Mouse (Mus musculus) kidney, postnatal 0 days (tissue): ENCODE data around the gene Dst. TPM values are rescaled to one million over a fixed set of nuclear protein-coding genes. Genes with fewer than 3 reads are reported as not detected.
A peak's percentile ranks its signal among the peaks of the same experiment; 100 is the strongest.

Experiments used
- ATAC-seq: fragments of 200-750 bp; cut with Nextera tagmentation; replicated peaks from 2 replicates; pipeline ENCODE4 v1.8.0; 2017; ENCODE audit warnings: low read depth, moderate number of reproducible peaks, moderate TSS enrichment, moderate library complexity; ENCODE audit not compliant: low FRiP score
- DNase-seq: peaks from one replicate; pipeline ENCODE4 v3.0.0-alpha.2; 2016; ENCODE audit warnings: low spot score
- H3K27ac ChIP-seq: fragments of 300-500 bp; sonication (generic); 2 replicates; pipeline ENCODE4 v1.5.1; 2014; ENCODE audit warnings: mild to moderate bottlenecking
- H3K27me3 ChIP-seq: fragments of 300-500 bp; sonication (generic); 2 replicates; pipeline ENCODE4 v1.6.1; 2014; ENCODE audit warnings: low read length, mixed read lengths; ENCODE audit not compliant: insufficient read depth
- H3K36me3 ChIP-seq: fragments of 300-500 bp; sonication (generic); 2 replicates; pipeline ENCODE4 v1.6.1; 2014; ENCODE audit warnings: low read length, mixed read lengths; ENCODE audit not compliant: insufficient read depth
- H3K4me1 ChIP-seq: fragments of 300-500 bp; sonication (generic); replicated peaks from 2 replicates; pipeline ENCODE4 v1.6.1; 2014; ENCODE audit warnings: antibody characterized with exemption, low read length, mixed read lengths; ENCODE audit not compliant: insufficient read depth
- H3K4me2 ChIP-seq: fragments of 300-500 bp; sonication (generic); 2 replicates; pipeline ENCODE4 v1.6.1; 2014; ENCODE audit warnings: mild to moderate bottlenecking, low read length, moderate library complexity, mixed read lengths
- H3K4me3 ChIP-seq: fragments of 300-500 bp; sonication (generic); replicated peaks from 2 replicates; pipeline ENCODE4 v1.5.1; 2014; ENCODE audit warnings: low read depth, low read length
- H3K9ac ChIP-seq: fragments of 300-500 bp; sonication (generic); 2 replicates; pipeline ENCODE4 v1.6.1; 2014; ENCODE audit warnings: low read depth, low read length
- H3K9me3 ChIP-seq: fragments of 300-500 bp; sonication (generic); replicated peaks from 2 replicates; pipeline ENCODE4 v1.6.1; 2016; ENCODE audit warnings: low read length, inconsistent platforms, mixed read lengths
- CTCF ChIP-seq: IDR thresholded peaks from 2 replicates; pipeline ENCODE4 v1.5.1; 2016; ENCODE audit warnings: antibody characterized with exemption, low read depth, mild to moderate bottlenecking, moderate library complexity
- WGBS: fragments of 180-500 bp; shearing (Covaris S2); extraction: QIAGEN DNeasy Blood & Tissue Kit; methylation state at CpG from one replicate; pipeline ENCODE4 v1.1.7; 2014; 5-methylcytosine and 5-hydroxymethylcytosine counted together
- polyA plus RNA-seq: library from polyadenylated mRNA; unstranded; fragments of >200 nt; fragmentation: Nextera tagmentation; extraction: Ambion mirVana; gene quantifications from 2 replicates; pipeline ENCODE4 v1.2.1, GENCODE M21; 2015

Dst gene
- polyA plus RNA-seq, 1 experiment from 2014 or later, result 22.4 TPM

DNA sequence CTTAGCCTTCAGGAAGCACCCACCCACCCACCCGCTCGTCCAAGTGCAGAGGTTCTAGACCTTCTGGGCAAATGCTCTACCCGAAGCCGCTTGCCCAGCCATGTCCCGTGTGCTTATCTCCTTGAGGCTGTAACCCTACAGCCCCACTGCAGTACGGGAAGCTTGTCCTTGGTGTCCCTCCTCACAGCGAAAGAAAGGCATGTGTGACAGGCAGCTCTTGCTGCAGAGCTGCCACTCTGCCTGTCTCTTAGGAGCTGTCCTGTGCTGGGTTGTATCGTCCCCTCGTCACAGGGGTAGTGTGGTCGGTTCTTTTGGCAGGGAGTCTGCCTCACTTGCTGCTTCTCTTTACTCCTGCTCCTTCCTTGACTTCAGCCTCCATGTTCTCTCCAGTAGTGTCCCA, 249.7 kb downstream of the Dst start:
- DNase-seq, result no peak
- Histone ChIP-seq H3K9me3 (no peaks in the 10 kb centered on the region), H3K9ac (no peak overlapping the region), H3K36me3 (0 out of 2 replicates have a peak, but pooled peaks cover 5% of the 10 kb centered on the region), H3K27ac (no peak overlapping the region), H3K27me3 (no peaks in the 10 kb centered on the region), H3K4me3 (no peak overlapping the region), H3K4me2 (no peak overlapping the region), H3K4me1 (no peaks in the 10 kb centered on the region)
- TF ChIP-seq CTCF, result no peak
- 83% methylated on average over 10 of the region's 10 CpGs for WGBS
- no peak for ATAC-seq

DNA sequence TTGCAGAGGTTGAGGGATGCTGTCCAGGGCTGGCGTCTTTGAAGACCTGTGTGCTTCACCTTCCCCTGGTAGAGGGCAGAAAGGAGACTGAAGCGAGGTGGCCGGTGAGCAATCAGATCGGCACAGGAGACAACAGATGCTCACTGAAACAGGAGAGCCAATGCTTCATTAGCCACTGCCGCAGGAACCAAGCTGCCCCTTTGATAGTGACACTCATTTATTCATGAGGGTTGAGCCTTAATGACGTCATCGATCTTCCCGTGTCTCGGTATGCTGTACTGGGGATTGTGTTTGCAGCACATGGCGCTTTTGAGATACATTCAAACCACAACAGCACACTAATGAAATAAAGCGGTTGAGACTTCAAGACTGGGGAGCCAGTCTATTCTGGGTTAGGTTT, 250.8 kb downstream of the Dst start:
- no peaks in the 10 kb centered on the region for H3K9me3 ChIP-seq
- ATAC-seq, result no peak
- peak; percentile 12 for DNase-seq
- H3K4me1 ChIP-seq, result no peaks in the 10 kb centered on the region
- no peak overlapping the region for H3K4me2 ChIP-seq
- H3K9ac ChIP-seq, result no peak overlapping the region
- no peak for TF ChIP-seq CTCF
- H3K36me3 ChIP-seq, result 0 out of 2 replicates have a peak, but pooled peaks cover 5% of the 10 kb centered on the region
- H3K4me3 ChIP-seq, result no peak overlapping the region
- no peaks in the 10 kb centered on the region for H3K27me3 ChIP-seq
- WGBS, result 64% methylated on average over 11 of the region's 11 CpGs
- H3K27ac ChIP-seq, result no peak overlapping the region

DNA sequence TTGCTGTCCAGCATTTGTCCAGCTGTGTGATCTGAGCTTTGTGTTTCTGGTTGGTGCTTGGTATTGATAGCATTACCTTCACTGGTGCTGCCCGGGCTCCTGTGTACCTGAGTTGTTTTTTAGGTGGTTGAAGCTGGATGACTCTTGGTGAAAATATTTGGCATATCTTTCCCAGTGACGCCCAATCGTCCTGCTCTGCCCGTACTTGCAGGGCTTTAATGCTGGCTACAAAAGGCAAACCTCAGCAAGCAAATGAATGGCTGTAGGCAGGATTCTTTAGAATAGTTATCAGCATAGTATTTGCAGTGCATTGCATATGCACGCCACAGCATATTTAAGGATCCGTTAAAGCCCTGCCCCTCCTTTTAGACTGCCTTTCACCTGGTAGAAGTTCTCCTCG, 251.9 kb downstream of the Dst start:
- Histone ChIP-seq H3K27ac (no peak overlapping the region), H3K4me3 (no peak overlapping the region), H3K4me1 (no peaks in the 10 kb centered on the region), H3K9ac (no peak overlapping the region), H3K27me3 (no peaks in the 10 kb centered on the region), H3K36me3 (peaks cover 10% of the 10 kb centered on the region; the same call in 1 of the 2 replicates), H3K4me2 (no peak overlapping the region), H3K9me3 (no peaks in the 10 kb centered on the region)
- 86% methylated on average over 7 of the region's 7 CpGs for WGBS
- TF ChIP-seq CTCF, result no peak
- DNase-seq (no peak), ATAC-seq (no peak)

DNA sequence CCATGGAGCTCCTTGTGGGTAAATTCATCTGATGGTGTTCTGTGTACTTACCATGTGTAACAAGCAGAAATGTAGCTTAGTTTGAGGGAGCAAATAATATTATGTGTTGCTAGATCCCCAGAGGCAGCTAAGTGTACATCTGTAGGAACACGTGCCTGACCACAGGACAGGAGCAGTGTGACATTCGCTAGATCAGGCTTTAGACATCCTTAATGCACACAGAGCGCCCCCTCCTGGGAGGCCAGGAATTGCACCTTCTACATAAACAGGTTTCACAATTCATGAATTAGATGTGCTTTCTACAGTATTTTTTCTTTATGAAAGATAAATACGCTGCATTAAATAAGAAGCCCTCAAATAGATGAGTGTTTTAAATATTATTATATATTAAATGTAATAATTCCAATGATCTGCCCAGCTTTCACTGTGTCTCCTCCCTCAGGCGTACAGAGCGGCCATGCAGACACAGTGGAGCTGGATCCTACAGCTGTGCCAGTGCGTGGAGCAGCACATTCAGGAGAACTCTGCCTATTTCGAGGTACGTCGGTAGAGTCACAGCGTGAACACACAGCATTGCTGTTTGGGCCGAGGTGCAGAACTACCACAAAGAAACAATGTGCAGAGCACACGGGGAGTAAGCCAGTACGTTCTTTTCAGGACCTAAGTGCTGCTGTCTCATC, 256.7 kb downstream of the Dst start:
- Histone ChIP-seq H3K36me3 (peaks cover 17% of the 10 kb centered on the region), H3K4me1 (no peaks in the 10 kb centered on the region), H3K9ac (no peak overlapping the region), H3K4me2 (no peak overlapping the region), H3K9me3 (no peaks in the 10 kb centered on the region), H3K4me3 (no peak overlapping the region), H3K27ac (no peak overlapping the region), H3K27me3 (no peaks in the 10 kb centered on the region)
- 71% methylated on average over 14 of the region's 14 CpGs for WGBS
- peak; percentile 93 for TF ChIP-seq CTCF
- ATAC-seq, result peak; percentile 75; the same call in 1 of the 2 replicates
- DNase-seq, result peak; percentile 90

DNA sequence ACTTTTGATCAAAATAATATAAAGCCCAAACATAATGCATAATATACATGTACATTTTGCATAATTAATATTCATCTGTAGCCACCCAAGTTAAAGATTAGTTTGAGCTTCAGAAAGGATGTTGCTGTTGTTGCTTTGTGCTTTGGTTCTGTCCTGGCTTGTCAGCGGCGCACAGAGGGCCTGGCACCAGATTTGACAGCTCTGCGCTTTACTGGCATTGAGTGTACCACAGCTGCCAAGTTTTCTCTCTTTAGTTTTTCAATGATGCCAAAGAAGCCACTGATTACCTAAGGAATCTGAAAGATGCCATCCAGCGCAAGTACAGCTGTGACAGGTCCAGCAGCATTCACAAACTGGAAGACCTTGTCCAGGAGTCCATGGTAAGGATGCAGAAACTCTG, 257.9 kb downstream of the Dst start:
- no peak for ATAC-seq
- DNase-seq, result no peak
- Histone ChIP-seq H3K9me3 (no peaks in the 10 kb centered on the region), H3K27ac (no peak overlapping the region), H3K4me1 (no peaks in the 10 kb centered on the region), H3K4me3 (no peak overlapping the region), H3K27me3 (no peaks in the 10 kb centered on the region), H3K9ac (no peak overlapping the region), H3K36me3 (peaks cover 24% of the 10 kb centered on the region), H3K4me2 (no peak overlapping the region)
- TF ChIP-seq CTCF, result no peak
- WGBS, result 97% methylated on average over 4 of the region's 4 CpGs

DNA sequence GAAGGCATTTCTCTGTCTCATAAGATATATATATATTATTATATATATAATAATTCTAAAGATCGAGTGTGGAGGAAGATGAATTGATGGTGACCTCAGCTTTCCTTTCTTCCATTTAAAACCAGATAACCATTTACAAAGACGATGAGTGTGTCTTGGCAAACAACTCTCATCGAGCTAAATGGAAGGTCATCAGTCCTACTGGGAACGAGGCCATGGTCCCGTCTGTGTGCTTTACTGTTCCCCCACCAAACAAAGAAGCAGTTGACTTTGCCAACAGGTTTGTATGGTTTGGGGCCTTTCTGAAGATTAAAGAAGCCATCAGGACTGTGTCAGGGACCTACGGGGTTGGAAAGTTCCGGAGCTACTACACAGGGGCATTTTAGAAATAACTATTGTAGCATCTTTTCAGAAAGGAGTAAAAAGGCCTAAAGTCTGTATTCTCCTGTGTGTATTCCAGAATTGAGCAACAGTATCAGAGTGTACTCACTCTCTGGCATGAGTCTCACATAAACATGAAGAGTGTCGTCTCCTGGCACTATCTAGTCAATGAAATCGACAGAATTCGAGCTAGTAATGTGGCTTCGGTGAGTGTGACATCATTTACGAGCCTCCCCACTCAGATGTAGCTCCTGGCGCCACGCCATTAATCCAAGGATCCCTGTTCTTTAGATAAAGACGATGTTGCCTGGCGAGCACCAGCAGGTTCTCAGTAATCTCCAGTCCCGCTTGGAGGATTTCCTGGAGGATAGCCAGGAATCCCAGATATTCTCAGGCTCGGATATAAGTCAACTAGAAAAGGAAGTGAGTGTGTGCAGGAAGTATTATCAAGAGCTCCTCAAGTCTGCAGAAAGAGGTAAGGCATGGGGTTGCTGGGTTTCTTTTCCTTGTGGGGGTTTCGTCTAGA, 259.4 kb downstream of the Dst start:
- Histone ChIP-seq H3K36me3 (peaks cover 30% of the 10 kb centered on the region), H3K4me1 (no peaks in the 10 kb centered on the region), H3K4me3 (no peak overlapping the region), H3K9ac (no peak overlapping the region), H3K27me3 (no peaks in the 10 kb centered on the region), H3K27ac (no peak overlapping the region), H3K4me2 (no peak overlapping the region), H3K9me3 (no peaks in the 10 kb centered on the region)
- TF ChIP-seq CTCF, result no peak
- DNase-seq (peak; percentile 53), ATAC-seq (no peak)
- WGBS, result 64% methylated on average over 19 of the region's 19 CpGs
